Mouse (Mus musculus) ES-E14 (cell line): ENCODE results near the gene Sgca. TPM values are rescaled to one million over a fixed set of nuclear protein-coding genes. Genes with fewer than 3 reads are reported as not detected.

Experiments
- DNase-seq: peaks from one replicate; pipeline ENCODE4 v3.0.0-alpha.2; 2013; ENCODE audit warnings: low read depth, low spot score
- H3K27ac ChIP-seq: 2 replicates; pipeline ENCODE4 v1.5.1; 2012; ENCODE audit warnings: low read depth, mild to moderate bottlenecking, low read length, moderate library complexity, mixed read lengths; ENCODE audit not compliant: poor library complexity, insufficient read depth, severe bottlenecking
- H3K36me3 ChIP-seq: 2 replicates; pipeline ENCODE4 v1.6.1; 2012; ENCODE audit warnings: mild to moderate bottlenecking, low read length, moderate library complexity, mixed read lengths; ENCODE audit not compliant: control insufficient read depth, poor library complexity, insufficient read depth, severe bottlenecking
- H3K4me1 ChIP-seq, 2 experiments: fragments of 150-350 bp in 1 of 2; sonication (generic) in 1 of 2; 2 replicates each; pipeline ENCODE4 v1.6.1; 2012; ENCODE audit warnings: low read length in 2 of 2, mild to moderate bottlenecking in 1 of 2, mixed read lengths in 1 of 2; ENCODE audit not compliant: control insufficient read depth in 2 of 2, insufficient read depth in 2 of 2, poor library complexity in 1 of 2
- H3K4me3 ChIP-seq, 2 experiments: fragments of 150-350 bp in 1 of 2; sonication (generic) in 1 of 2; 2 replicates each; pipeline ENCODE4 v1.5.1; 2012; ENCODE audit warnings: low read length in 2 of 2, low read depth in 1 of 2, mild to moderate bottlenecking in 1 of 2, mixed read lengths in 1 of 2; ENCODE audit not compliant: insufficient read depth in 1 of 2, poor library complexity in 1 of 2, severe bottlenecking in 1 of 2
- H3K9ac ChIP-seq: 2 replicates; pipeline ENCODE4 v1.6.1; 2012; ENCODE audit warnings: low read depth, mild to moderate bottlenecking, low read length, mixed read lengths; ENCODE audit not compliant: poor library complexity, insufficient read depth, severe bottlenecking
- H3K9me3 ChIP-seq: fragments of 150-350 bp; sonication (generic); 2 replicates; pipeline ENCODE4 v1.6.1; 2012; ENCODE audit warnings: low read depth, mild to moderate bottlenecking, low read length; ENCODE audit not compliant: control insufficient read depth, insufficient read depth
- CHD2 ChIP-seq: IDR thresholded peaks from 2 replicates; pipeline ENCODE4 v1.6.1; 2014; ENCODE audit warnings: mild to moderate bottlenecking, low read depth, low read length, inconsistent platforms
- HCFC1 ChIP-seq: IDR thresholded peaks from 2 replicates; pipeline ENCODE4 v1.6.1; 2012; ENCODE audit warnings: low read length, inconsistent platforms, borderline replicate concordance; ENCODE audit not compliant: insufficient read depth
- MAFK ChIP-seq: IDR thresholded peaks from 2 replicates; pipeline ENCODE4 v1.6.1; 2014; ENCODE audit warnings: mild to moderate bottlenecking, low read depth, low read length, inconsistent platforms; ENCODE audit not compliant: insufficient read depth
- ZC3H11A ChIP-seq: IDR thresholded peaks from 2 replicates; pipeline ENCODE4 v1.6.1; 2012; ENCODE audit warnings: low read depth, mild to moderate bottlenecking, inconsistent platforms, low read length, borderline replicate concordance
- ZNF384 ChIP-seq: IDR thresholded peaks from 2 replicates; pipeline ENCODE4 v1.6.1; 2012; ENCODE audit warnings: low read depth, low read length, inconsistent platforms
- in situ Hi-C, 2 experiments: fragments of 600-800 bp; cut with MboI; formaldehyde crosslinking; loops; one replicate each; pipeline ENCODE4 v1.15.1; 2025; ENCODE audit warnings: low sequenced_read_pairs in 2 of 2, inconsistent platforms in 1 of 2; ENCODE audit not compliant: unreplicated experiment in 2 of 2
- total RNA-seq: library from RNA; depleted of rRNA; stranded (reverse); fragments of 300-350 nt; gene quantifications from 2 replicates; pipeline ENCODE4 v1.2.3, GENCODE M21; 2012

Gene Sgca
- total RNA-seq, 1 experiment: not detected

DNA sequence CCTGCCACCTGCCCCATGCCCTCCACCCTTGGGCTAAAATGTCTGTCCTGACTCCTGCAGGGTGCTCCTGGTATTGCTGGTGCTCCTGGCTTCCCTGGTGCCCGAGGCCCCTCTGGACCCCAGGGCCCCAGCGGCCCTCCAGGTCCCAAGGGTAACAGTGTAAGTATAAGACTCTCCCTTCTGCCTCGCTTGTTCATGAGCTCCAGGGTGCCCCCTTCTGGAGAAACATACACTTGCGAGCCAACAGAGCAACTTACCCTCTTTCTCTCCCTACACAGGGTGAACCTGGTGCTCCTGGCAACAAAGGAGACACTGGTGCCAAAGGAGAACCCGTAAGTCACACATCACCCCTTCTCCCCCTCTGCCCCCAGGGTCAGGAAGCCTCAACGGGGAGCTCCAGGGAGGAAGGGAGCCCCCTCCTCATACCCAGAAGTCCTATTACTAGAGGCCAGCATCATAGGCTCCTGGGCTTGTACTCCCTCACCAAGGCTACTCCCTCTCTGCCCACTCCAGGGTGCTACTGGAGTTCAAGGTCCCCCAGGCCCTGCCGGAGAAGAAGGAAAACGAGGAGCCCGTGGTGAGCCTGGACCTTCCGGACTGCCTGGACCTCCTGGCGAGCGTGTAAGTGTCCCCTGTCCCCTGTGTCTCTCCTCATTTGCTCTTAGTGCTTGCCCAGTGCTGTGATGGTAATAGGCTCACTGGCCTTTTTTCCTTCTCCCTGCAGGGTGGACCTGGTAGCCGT, 33.7 kb downstream of the Sgca start:
- in situ Hi-C loops: no loop called here
- H3K36me3 ChIP-seq: no peaks in the 10 kb centered on the region
- H3K9me3 ChIP-seq: no peaks in the 10 kb centered on the region
- H3K4me3 ChIP-seq: no peak overlapping the region
- DNase-seq: no peak
- TF ChIP-seq MAFK (no peak), CHD2 (no peak), ZC3H11A (no peak), ZNF384 (no peak), HCFC1 (no peak)
- no peaks in the 10 kb centered on the region for H3K4me1 ChIP-seq
- no peak overlapping the region for H3K9ac ChIP-seq
- no peak overlapping the region for H3K27ac ChIP-seq

DNA sequence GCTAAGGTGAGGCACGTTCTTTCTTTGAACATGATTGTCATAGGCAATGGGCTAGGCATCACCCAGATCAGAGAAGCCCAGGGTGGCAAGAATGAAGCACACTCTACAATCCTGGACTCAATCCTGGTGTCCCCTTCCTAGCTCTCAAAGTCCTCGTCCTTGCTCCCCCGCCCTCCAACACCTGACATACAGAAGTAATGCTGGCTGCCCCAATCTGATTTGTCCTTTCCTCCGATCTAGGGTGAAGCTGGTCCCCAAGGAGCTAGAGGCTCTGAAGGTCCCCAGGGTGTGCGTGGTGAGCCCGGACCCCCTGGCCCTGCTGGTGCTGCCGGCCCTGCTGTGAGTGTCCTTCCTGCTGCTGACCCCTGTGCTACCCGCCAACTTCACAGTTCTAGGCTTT, 34.4 kb downstream of the Sgca start:
- Histone ChIP-seq H3K9me3 (no peaks in the 10 kb centered on the region), H3K36me3 (no peaks in the 10 kb centered on the region)
- no peak for DNase-seq

DNA sequence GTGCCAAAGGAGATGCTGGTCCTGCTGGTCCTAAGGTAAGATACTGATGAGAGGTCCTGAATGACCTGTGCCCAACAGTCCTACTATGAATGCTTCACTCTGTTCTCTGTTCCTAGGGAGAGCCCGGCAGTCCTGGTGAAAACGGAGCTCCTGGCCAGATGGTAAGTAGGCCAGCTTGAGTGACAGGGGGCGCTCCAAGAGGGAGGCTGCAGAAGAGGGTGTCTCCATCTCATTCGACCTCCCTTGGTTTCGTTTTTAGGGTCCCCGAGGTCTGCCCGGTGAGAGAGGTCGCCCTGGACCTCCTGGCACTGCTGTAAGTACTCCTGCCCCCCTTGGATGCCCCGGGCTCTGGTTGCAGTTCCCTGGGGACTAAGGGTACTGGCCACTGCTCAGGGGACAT, 35.0 kb downstream of the Sgca start:
- H3K27ac ChIP-seq: no peak overlapping the region
- in situ Hi-C loops: no loop called here
- no peaks in the 10 kb centered on the region for H3K9me3 ChIP-seq
- no peak for DNase-seq
- H3K9ac ChIP-seq: no peak overlapping the region
- H3K4me3 ChIP-seq: no peak overlapping the region
- TF ChIP-seq MAFK (no peak), CHD2 (no peak), ZC3H11A (no peak), ZNF384 (no peak), HCFC1 (no peak)
- H3K4me1 ChIP-seq: no peaks in the 10 kb centered on the region
- H3K36me3 ChIP-seq: no peaks in the 10 kb centered on the region

More for the DNA sequence above, 34.4 kb downstream of the Sgca start:
- Histone ChIP-seq H3K4me1 (no peaks in the 10 kb centered on the region), H3K27ac (no peak overlapping the region), H3K9ac (no peak overlapping the region), H3K4me3 (no peak overlapping the region)
- TF ChIP-seq ZC3H11A: no peak
- in situ Hi-C loops: no loop called here

DNA sequence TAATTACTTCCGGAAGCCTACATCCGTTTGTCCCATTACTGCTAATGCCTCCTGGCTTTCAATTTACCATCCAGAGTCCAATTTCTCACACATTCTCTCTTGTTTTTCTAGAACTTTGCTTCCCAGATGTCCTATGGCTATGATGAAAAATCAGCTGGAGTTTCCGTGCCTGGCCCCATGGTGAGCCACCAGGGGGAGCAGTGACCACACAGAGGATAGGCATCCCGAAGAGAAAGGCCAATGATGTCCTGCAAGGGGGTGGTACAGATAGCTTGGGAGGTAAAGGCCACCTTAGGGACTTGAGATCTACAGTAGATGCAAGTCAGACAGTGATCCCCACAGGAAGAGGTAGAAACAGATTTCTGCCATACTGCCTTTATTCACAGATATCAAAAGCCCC, 36.8 kb downstream of the Sgca start:
- Histone ChIP-seq H3K36me3 (no peaks in the 10 kb centered on the region), H3K4me1 (no peaks in the 10 kb centered on the region), H3K9ac (no peak overlapping the region), H3K27ac (no peak overlapping the region), H3K9me3 (no peaks in the 10 kb centered on the region), H3K4me3 (no peak overlapping the region)
- in situ Hi-C loops: loop anchor here in 1 of 2 experiments (5.0 kb wide), 1 partner anchor 77 kb away; no protein-coding TSS in a partner anchor
- DNase-seq: no peak
- no peak for TF ChIP-seq HCFC1
- TF ChIP-seq ZC3H11A: peak; percentile 54; the same call in 1 of the 2 replicates
- no peak for TF ChIP-seq CHD2
- no peak for TF ChIP-seq MAFK
- no peak for TF ChIP-seq ZNF384

DNA sequence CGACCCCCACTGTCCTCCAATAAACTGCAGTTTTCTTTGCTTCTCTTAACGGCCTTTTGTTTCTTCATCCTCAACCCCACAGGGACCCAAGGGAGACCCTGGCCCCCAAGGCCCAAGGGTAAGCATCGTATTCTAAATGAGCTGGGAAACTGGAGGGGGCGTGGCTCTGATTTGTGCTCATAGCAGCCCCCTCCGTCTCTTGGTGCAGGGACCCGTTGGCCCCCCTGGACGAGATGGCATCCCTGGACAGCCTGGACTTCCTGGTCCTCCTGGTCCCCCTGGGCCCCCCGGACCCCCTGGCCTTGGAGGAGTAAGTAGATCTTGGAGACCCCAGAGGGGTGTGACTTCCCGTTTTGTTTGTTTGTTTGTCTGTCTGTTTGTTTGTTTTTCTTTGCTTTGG, 37.8 kb downstream of the Sgca start:
- H3K4me3 ChIP-seq: no peak overlapping the region
- no peak overlapping the region; the same call in 1 of the 2 replicates for H3K27ac ChIP-seq
- TF ChIP-seq CHD2 (no peak), HCFC1 (no peak), ZC3H11A (no peak), ZNF384 (no peak), MAFK (no peak)
- in situ Hi-C loops: loop anchor here in 1 of 2 experiments (5.0 kb wide), 1 partner anchor 76 kb away; no protein-coding TSS in a partner anchor
- peaks cover 0 to 3% of the 10 kb centered on the region in 2 experiments; a peak in 1 of 4 replicates for H3K4me1 ChIP-seq
- no peak overlapping the region for H3K9ac ChIP-seq
- H3K36me3 ChIP-seq: no peaks in the 10 kb centered on the region
- no peak for DNase-seq
- no peaks in the 10 kb centered on the region for H3K9me3 ChIP-seq
